Mouse (Mus musculus): ENCODE data around the gene Slc6a17.

GRCm38 (mm10) chr3:107446822-107447221 is 71.0 kb downstream of the Slc6a17 start:
- TF ChIP-seq POLR2A (IDR thresholded peaks at IDR 0.05; ENCODE audit: insufficient read depth, low read length) (no peak), CTCF (IDR thresholded peaks at IDR 0.05; ENCODE audit: low read depth, low read length) (no peak), EP300 (IDR thresholded peaks at IDR 0.05; ENCODE audit: insufficient read depth, low read depth, low read length) (no peak)
